Mouse (Mus musculus) skeletal muscle tissue, adult 2 months (tissue): ENCODE measurements around the gene Cxcr4.
A peak's percentile ranks its signal among the peaks of the same experiment; 100 is the strongest.

Experiments
- DNase-seq: peaks from one replicate; pipeline ENCODE4 v3.0.0-alpha.2; 2012; ENCODE audit warnings: low read depth, low spot score

The Cxcr4 gene

GRCm38 (mm10) chr1:128569992-128570648 is 22.0 kb downstream of the Cxcr4 start:
- no peak for DNase-seq

GRCm38 (mm10) chr1:128567224-128568197 is 24.6 kb downstream of the Cxcr4 start:
- no peak for DNase-seq

- no peak for DNase-seq
These were observed 28.2 kb downstream of the Cxcr4 start for GRCm38 (mm10) chr1:128563905-128564304.

- no peak for DNase-seq
These were observed 30.7 kb downstream of the Cxcr4 start for GRCm38 (mm10) chr1:128561325-128561874.

GRCm38 (mm10) chr1:128560452-128561324 is 31.4 kb downstream of the Cxcr4 start:
- peak; percentile 23 for DNase-seq

GRCm38 (mm10) chr1:128557953-128558352 is 34.1 kb downstream of the Cxcr4 start:
- DNase-seq: no peak

GRCm38 (mm10) chr1:128552545-128552944 is 39.5 kb downstream of the Cxcr4 start:
- no peak for DNase-seq

GRCm38 (mm10) chr1:128551743-128552397 is 40.2 kb downstream of the Cxcr4 start:
- no peak for DNase-seq

GRCm38 (mm10) chr1:128549442-128549841 is 42.7 kb downstream of the Cxcr4 start:
- no peak for DNase-seq

- no peak for DNase-seq
These were observed 43.1 kb downstream of the Cxcr4 start for GRCm38 (mm10) chr1:128549007-128549406.

- DNase-seq: no peak
These were observed 43.7 kb downstream of the Cxcr4 start for GRCm38 (mm10) chr1:128548220-128548998.

- DNase-seq: no peak
These were observed 46.4 kb downstream of the Cxcr4 start for GRCm38 (mm10) chr1:128545672-128546071.

GRCm38 (mm10) chr1:128543137-128543536 is 49.0 kb downstream of the Cxcr4 start:
- DNase-seq: no peak

- no peak for DNase-seq
These were observed 49.5 kb downstream of the Cxcr4 start for GRCm38 (mm10) chr1:128542555-128542954.

- DNase-seq: no peak
These were observed 51.9 kb downstream of the Cxcr4 start for GRCm38 (mm10) chr1:128540213-128540612.

- no peak for DNase-seq
These were observed 52.5 kb downstream of the Cxcr4 start for GRCm38 (mm10) chr1:128539555-128539954.
